Mouse (Mus musculus) kidney, embryonic 15.5 days (tissue): ENCODE measurements at regions not wholly inside any gene's neighbourhood (a gene's known extent, or its start where the extent isn't known, plus 50 kb on each side); places are given as distances from the start of the nearest gene placed in this dataset.

Experiments
- ATAC-seq: fragments of 200-750 bp; cut with Nextera tagmentation; replicated peaks from 2 replicates; pipeline ENCODE4 v1.8.0; 2017; ENCODE audit warnings: moderate TSS enrichment; ENCODE audit not compliant: low FRiP score
- H3K27ac ChIP-seq: fragments of 300-500 bp; sonication (generic); 2 replicates; pipeline ENCODE4 v1.5.1; 2015; ENCODE audit warnings: mild to moderate bottlenecking, inconsistent platforms
- H3K27me3 ChIP-seq: fragments of 300-500 bp; sonication (generic); 2 replicates; pipeline ENCODE4 v1.6.1; 2015; ENCODE audit warnings: inconsistent platforms
- H3K36me3 ChIP-seq: fragments of 300-500 bp; sonication (generic); 2 replicates; pipeline ENCODE4 v1.6.1; 2015; ENCODE audit warnings: inconsistent platforms
- H3K4me1 ChIP-seq: fragments of 300-500 bp; sonication (generic); 2 replicates; pipeline ENCODE4 v1.6.1; 2015; ENCODE audit warnings: inconsistent platforms
- H3K4me2 ChIP-seq: fragments of 300-500 bp; sonication (generic); 2 replicates; pipeline ENCODE4 v1.6.1; 2015; ENCODE audit warnings: moderate library complexity, mild to moderate bottlenecking, inconsistent platforms
- H3K4me3 ChIP-seq: fragments of 300-500 bp; sonication (generic); replicated peaks from 2 replicates; pipeline ENCODE4 v1.5.1; 2015; ENCODE audit warnings: mild to moderate bottlenecking, inconsistent platforms
- H3K9ac ChIP-seq: fragments of 300-500 bp; sonication (generic); 2 replicates; pipeline ENCODE4 v1.6.1; 2015; ENCODE audit warnings: mild to moderate bottlenecking, inconsistent platforms
- H3K9me3 ChIP-seq: fragments of 300-500 bp; sonication (generic); replicated peaks from 2 replicates; pipeline ENCODE4 v1.6.1; 2016; ENCODE audit warnings: inconsistent platforms
- WGBS: fragments of 180-500 bp; shearing (Covaris S2); methylation state at CpG from one replicate; pipeline ENCODE4 v1.1.7; 2015; ENCODE audit warnings: mixed read lengths; 5-methylcytosine and 5-hydroxymethylcytosine counted together

DNA sequence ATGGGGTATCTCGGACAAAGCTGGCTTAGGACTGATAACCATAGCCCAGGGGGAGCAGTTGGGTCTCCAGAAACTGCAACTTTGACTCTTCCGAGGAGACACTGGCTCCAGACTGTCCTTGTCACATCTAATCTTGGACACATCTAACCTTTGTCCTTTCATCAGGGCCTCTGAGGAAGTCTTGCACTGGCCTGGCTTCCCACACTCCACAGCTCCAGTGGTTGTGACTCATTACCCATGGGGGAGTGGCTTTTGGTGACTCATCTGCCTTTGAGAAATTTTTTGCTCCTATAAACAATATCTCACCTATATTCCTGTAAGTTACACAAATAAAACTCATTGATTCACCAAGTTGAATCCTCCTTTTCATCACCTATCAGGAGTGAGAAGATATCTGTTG lies 116.5 kb upstream of the B3gat2 start:
- ATAC-seq = no peak
- Histone ChIP-seq H3K27me3 (no peaks in the 10 kb centered on the region), H3K4me2 (no peak overlapping the region), H3K9ac (no peak overlapping the region), H3K4me3 (no peak overlapping the region), H3K9me3 (no peaks in the 10 kb centered on the region), H3K36me3 (no peaks in the 10 kb centered on the region), H3K4me1 (no peaks in the 10 kb centered on the region), H3K27ac (no peak overlapping the region)
- 60% methylated on average over 2 of the region's 2 CpGs for WGBS

GRCm38 (mm10) chr1:23648875-23649506 lies 112.6 kb upstream of the B3gat2 start:
- WGBS = 65% methylated on average over 7 of the region's 7 CpGs

GRCm38 (mm10) chr1:23649886-23650285 lies 111.7 kb upstream of the B3gat2 start:
- no peak overlapping the region for H3K27ac ChIP-seq
- no peak overlapping the region for H3K9ac ChIP-seq
- WGBS = 83% methylated on average over 4 of the region's 4 CpGs
- no peak for ATAC-seq
- H3K27me3 ChIP-seq = no peaks in the 10 kb centered on the region
- H3K4me2 ChIP-seq = no peak overlapping the region
- H3K4me1 ChIP-seq = no peaks in the 10 kb centered on the region
- H3K9me3 ChIP-seq = no peaks in the 10 kb centered on the region
- H3K4me3 ChIP-seq = no peak overlapping the region
- no peaks in the 10 kb centered on the region for H3K36me3 ChIP-seq

More at GRCm38 (mm10) chr1:23648875-23649506, 112.6 kb upstream of the B3gat2 start:
- no peak overlapping the region for H3K9ac ChIP-seq
- no peak overlapping the region for H3K27ac ChIP-seq
- H3K4me3 ChIP-seq = no peak overlapping the region
- no peak for ATAC-seq
- H3K9me3 ChIP-seq = no peaks in the 10 kb centered on the region
- no peak overlapping the region for H3K4me2 ChIP-seq
- H3K36me3 ChIP-seq = no peaks in the 10 kb centered on the region
- H3K4me1 ChIP-seq = no peaks in the 10 kb centered on the region
- no peaks in the 10 kb centered on the region for H3K27me3 ChIP-seq

DNA sequence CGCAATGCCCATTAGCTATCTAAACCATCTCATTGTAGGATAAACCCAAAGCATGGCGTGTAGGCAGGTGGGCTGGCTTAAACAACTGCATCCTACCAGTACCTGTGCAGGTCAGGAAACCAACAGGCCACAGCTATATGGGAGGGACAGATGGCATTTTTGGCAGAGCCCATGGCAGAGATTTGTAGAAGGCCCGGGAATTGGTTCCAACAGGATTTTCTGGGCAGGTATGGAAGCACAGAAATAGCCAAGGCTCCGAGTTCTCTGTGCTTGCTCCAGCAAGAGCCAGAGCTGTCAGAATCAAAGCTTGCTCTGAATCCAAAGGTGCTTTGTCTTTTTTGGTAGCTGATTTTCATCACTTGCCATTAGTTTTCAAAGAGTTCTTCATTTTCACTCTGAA lies 107.9 kb upstream of the B3gat2 start:
- no peaks in the 10 kb centered on the region for H3K27me3 ChIP-seq
- H3K36me3 ChIP-seq = no peaks in the 10 kb centered on the region
- no peak overlapping the region for H3K27ac ChIP-seq
- no peak overlapping the region for H3K4me3 ChIP-seq
- H3K9me3 ChIP-seq = no peaks in the 10 kb centered on the region
- no peak overlapping the region for H3K4me2 ChIP-seq
- no peak overlapping the region for H3K9ac ChIP-seq
- H3K4me1 ChIP-seq = no peaks in the 10 kb centered on the region
- WGBS = 83% methylated on average over 4 of the region's 4 CpGs
- ATAC-seq = no peak

GRCm38 (mm10) chr1:23655768-23656167 lies 105.8 kb upstream of the B3gat2 start:
- no peaks in the 10 kb centered on the region for H3K9me3 ChIP-seq
- ATAC-seq = no peak
- H3K4me2 ChIP-seq = no peak overlapping the region
- H3K4me3 ChIP-seq = no peak overlapping the region
- H3K9ac ChIP-seq = no peak overlapping the region
- H3K36me3 ChIP-seq = no peaks in the 10 kb centered on the region
- H3K27me3 ChIP-seq = no peaks in the 10 kb centered on the region
- H3K4me1 ChIP-seq = no peaks in the 10 kb centered on the region
- 100% methylated on average over 1 of the region's 1 CpGs for WGBS
- H3K27ac ChIP-seq = no peak overlapping the region

- 66% methylated on average over 12 of the region's 12 CpGs for WGBS
- Histone ChIP-seq H3K4me3 (no peak overlapping the region), H3K27ac (no peak overlapping the region), H3K9me3 (no peaks in the 10 kb centered on the region), H3K4me2 (no peak overlapping the region), H3K36me3 (no peaks in the 10 kb centered on the region), H3K9ac (no peak overlapping the region), H3K4me1 (no peaks in the 10 kb centered on the region), H3K27me3 (no peaks in the 10 kb centered on the region)
- ATAC-seq = no peak
Measured at GRCm38 (mm10) chr1:23656302-23656701, 105.3 kb upstream of the B3gat2 start.

- WGBS = 71% methylated on average over 8 of the region's 8 CpGs
- ATAC-seq = 0 out of 2 replicates have a peak, but pooled peaks have one; percentile 56
- Histone ChIP-seq H3K4me1 (no peaks in the 10 kb centered on the region), H3K36me3 (no peaks in the 10 kb centered on the region), H3K4me2 (no peak overlapping the region), H3K9ac (no peak overlapping the region), H3K9me3 (no peaks in the 10 kb centered on the region), H3K27me3 (no peaks in the 10 kb centered on the region), H3K27ac (no peak overlapping the region), H3K4me3 (no peak overlapping the region)
Measured at GRCm38 (mm10) chr1:23656718-23657117, 104.8 kb upstream of the B3gat2 start.

DNA sequence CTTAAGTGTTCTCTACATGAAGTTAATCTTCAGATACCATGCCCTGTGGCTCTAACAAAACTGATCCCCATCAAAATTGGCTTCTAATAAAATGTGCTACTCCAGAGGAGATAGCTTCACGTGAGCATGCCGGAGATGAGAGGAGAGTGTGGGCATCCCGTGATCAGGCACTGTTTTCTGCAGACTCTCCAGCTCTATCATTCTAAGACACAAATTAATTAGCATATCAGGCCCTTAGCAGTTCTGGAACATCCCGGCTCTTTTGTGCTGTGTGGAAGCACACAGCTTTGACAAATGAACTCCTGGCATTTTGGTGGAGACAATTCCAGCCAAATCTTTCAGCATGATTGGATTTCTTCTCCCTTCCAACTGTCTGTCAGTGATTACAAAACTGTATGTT lies 91.0 kb upstream of the B3gat2 start:
- WGBS = 86% methylated on average over 4 of the region's 4 CpGs
- H3K4me1 ChIP-seq = no peaks in the 10 kb centered on the region
- H3K27ac ChIP-seq = no peak overlapping the region

DNA sequence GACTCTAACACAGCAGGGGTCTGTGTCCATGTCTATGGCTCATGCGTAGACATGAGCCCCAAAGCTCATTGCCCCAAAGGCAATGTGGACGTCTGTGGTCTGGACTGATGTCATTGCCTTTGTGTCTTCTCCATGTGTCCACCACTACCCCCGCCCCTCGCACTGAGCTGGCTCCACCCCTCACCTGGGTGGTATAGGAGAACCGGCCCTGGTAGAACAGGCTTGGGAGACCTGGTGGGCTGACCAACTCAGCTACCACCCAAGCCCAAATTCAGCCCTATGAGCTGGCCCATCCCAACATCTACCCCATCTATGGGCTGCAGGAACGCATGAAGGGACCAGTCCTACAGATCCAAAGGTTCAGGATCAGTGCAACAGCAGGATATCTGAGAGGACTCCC lies 87.2 kb upstream of the B3gat2 start:
- H3K4me2 ChIP-seq = no peak overlapping the region
- H3K4me1 ChIP-seq = no peaks in the 10 kb centered on the region
- no peak overlapping the region for H3K9ac ChIP-seq
- H3K9me3 ChIP-seq = no peaks in the 10 kb centered on the region
- WGBS = 94% methylated on average over 6 of the region's 6 CpGs
- no peak overlapping the region for H3K27ac ChIP-seq
- no peak overlapping the region for H3K4me3 ChIP-seq
- H3K36me3 ChIP-seq = no peaks in the 10 kb centered on the region
- H3K27me3 ChIP-seq = no peaks in the 10 kb centered on the region
- no peak for ATAC-seq

More for the DNA sequence above, 91.0 kb upstream of the B3gat2 start:
- Histone ChIP-seq H3K4me3 (no peak overlapping the region), H3K9me3 (no peaks in the 10 kb centered on the region), H3K27me3 (no peaks in the 10 kb centered on the region), H3K36me3 (no peaks in the 10 kb centered on the region), H3K4me2 (no peak overlapping the region), H3K9ac (no peak overlapping the region)
- no peak for ATAC-seq

- no peaks in the 10 kb centered on the region for H3K9me3 ChIP-seq
- H3K36me3 ChIP-seq = no peaks in the 10 kb centered on the region
- H3K9ac ChIP-seq = no peak overlapping the region
- H3K4me3 ChIP-seq = no peak overlapping the region
- H3K27ac ChIP-seq = no peak overlapping the region
- WGBS = 67% methylated on average over 2 of the region's 2 CpGs
- ATAC-seq = no peak
- no peaks in the 10 kb centered on the region for H3K27me3 ChIP-seq
- H3K4me2 ChIP-seq = no peak overlapping the region
- H3K4me1 ChIP-seq = no peaks in the 10 kb centered on the region
Measured at GRCm38 (mm10) chr1:23676301-23676700, 85.3 kb upstream of the B3gat2 start.

DNA sequence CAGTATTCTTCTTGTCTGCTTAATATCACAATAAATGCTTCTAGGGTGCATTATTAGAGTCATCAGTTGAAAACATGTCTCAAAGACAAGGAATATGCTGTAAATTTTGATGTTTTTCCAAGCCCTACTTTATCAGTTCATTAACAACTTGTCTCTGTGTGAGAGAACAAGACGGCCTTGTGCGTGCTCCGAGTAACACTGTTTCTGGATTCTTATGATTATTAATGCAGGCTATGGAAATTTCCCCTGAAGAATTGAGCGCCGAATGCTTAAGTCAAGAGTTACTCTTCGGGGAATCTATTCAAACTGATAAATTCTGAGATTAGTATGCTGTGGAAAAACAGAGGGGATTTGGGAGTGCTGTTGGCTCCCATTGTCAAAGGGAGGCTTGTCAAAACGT lies 72.2 kb upstream of the B3gat2 start:
- H3K9me3 ChIP-seq = no peaks in the 10 kb centered on the region
- no peak overlapping the region for H3K27ac ChIP-seq
- no peaks in the 10 kb centered on the region for H3K27me3 ChIP-seq
- no peak overlapping the region for H3K4me2 ChIP-seq
- H3K4me3 ChIP-seq = no peak overlapping the region
- H3K36me3 ChIP-seq = no peaks in the 10 kb centered on the region
- no peak overlapping the region for H3K9ac ChIP-seq
- no peak for ATAC-seq
- no peaks in the 10 kb centered on the region for H3K4me1 ChIP-seq
- WGBS = 83% methylated on average over 7 of the region's 7 CpGs

DNA sequence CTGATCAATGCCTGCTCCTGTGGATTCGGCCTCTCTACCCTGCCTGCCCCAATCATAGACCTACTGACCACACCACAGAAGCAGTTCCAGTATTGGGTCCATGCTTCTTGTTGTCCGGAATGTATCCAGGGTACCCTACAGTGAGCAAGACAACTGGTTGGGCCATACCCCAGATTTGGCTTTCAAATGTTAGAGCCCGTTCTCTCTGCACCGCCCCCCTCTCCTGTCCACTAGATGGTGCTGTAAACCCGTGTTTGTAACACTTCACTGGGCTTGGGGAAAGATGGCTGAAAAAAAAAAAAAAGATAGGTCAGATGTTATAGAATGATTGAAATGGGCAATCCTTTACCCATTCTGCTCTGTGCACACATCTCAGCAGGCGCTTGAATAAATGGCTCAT lies 56.1 kb upstream of the B3gat2 start:
- ATAC-seq = peak; percentile 67

GRCm38 (mm10) chr1:23706450-23706849 lies 55.1 kb upstream of the B3gat2 start:
- ATAC-seq = no peak
- no peaks in the 10 kb centered on the region for H3K4me1 ChIP-seq
- no peak overlapping the region for H3K4me2 ChIP-seq
- H3K9ac ChIP-seq = no peak overlapping the region
- no peaks in the 10 kb centered on the region for H3K9me3 ChIP-seq
- H3K4me3 ChIP-seq = no peak overlapping the region
- 45% methylated on average over 4 of the region's 4 CpGs for WGBS
- H3K27ac ChIP-seq = no peak overlapping the region
- H3K27me3 ChIP-seq = no peaks in the 10 kb centered on the region
- H3K36me3 ChIP-seq = no peaks in the 10 kb centered on the region

More for the DNA sequence above, 56.1 kb upstream of the B3gat2 start:
- no peak overlapping the region for H3K4me3 ChIP-seq
- H3K4me1 ChIP-seq = no peaks in the 10 kb centered on the region
- WGBS = 27% methylated on average over 6 of the region's 6 CpGs
- H3K36me3 ChIP-seq = no peaks in the 10 kb centered on the region
- H3K27ac ChIP-seq = no peak overlapping the region
- no peaks in the 10 kb centered on the region for H3K27me3 ChIP-seq
- H3K9me3 ChIP-seq = no peaks in the 10 kb centered on the region
- no peak overlapping the region for H3K9ac ChIP-seq
- H3K4me2 ChIP-seq = no peak overlapping the region
